Mouse (Mus musculus) C2C12 (cell line): ENCODE measurements around the gene Olfr342.

ENCODE experiments used
- CEBPB ChIP-seq: IDR thresholded peaks from one replicate; pipeline ENCODE4 v1.6.1; 2011; ENCODE audit warnings: low read depth, mild to moderate bottlenecking, control low read depth, moderate library complexity
- CTCF ChIP-seq: IDR thresholded peaks from one replicate; pipeline ENCODE4 v1.5.1; 2011; ENCODE audit not compliant: control insufficient read depth, insufficient read depth, insufficient read length
- MAX ChIP-seq: IDR thresholded peaks from one replicate; pipeline ENCODE4 v1.6.1; 2011; ENCODE audit warnings: mild to moderate bottlenecking, control low read depth
- MYOD1 ChIP-seq: IDR thresholded peaks from one replicate; pipeline ENCODE4 v1.6.1; 2011; ENCODE audit warnings: low read depth; ENCODE audit not compliant: control insufficient read depth, insufficient read length
- USF1 ChIP-seq: IDR thresholded peaks from one replicate; pipeline ENCODE4 v1.6.1; 2011; ENCODE audit warnings: low read depth, mild to moderate bottlenecking, control low read depth, moderate library complexity

- TF ChIP-seq CTCF = no peak
- TF ChIP-seq MAX = no peak
- no peak for TF ChIP-seq USF1
- no peak for TF ChIP-seq MYOD1
- no peak for TF ChIP-seq CEBPB
These were observed 42.4 kb upstream of the Olfr342 start, which contains the start of gene Olfr341 for GRCm38 (mm10) chr2:36482368-36482767.
